Mouse (Mus musculus) hindbrain, postnatal 0 days (tissue): ENCODE results near the gene Bnip1. TPM values are rescaled to one million over a fixed set of nuclear protein-coding genes. Genes with fewer than 3 reads are reported as not detected.
A peak's percentile ranks its signal among the peaks of the same experiment; 100 is the strongest.

Source experiments
- ATAC-seq: fragments of 200-750 bp; cut with Nextera tagmentation; 2 replicates; pipeline ENCODE4 v1.8.0; 2017; ENCODE audit warnings: mild to moderate bottlenecking, moderate TSS enrichment, moderate library complexity
- DNase-seq: peaks from one replicate; pipeline ENCODE4 v3.0.0-alpha.2; 2015; ENCODE audit warnings: low spot score
- H3K27ac ChIP-seq: fragments of 300-500 bp; sonication (generic); 2 replicates; pipeline ENCODE4 v1.5.1; 2014; ENCODE audit warnings: mild to moderate bottlenecking
- H3K27me3 ChIP-seq: fragments of 300-500 bp; sonication (generic); 2 replicates; pipeline ENCODE4 v1.6.1; 2014; ENCODE audit warnings: low read length, mixed read lengths; ENCODE audit not compliant: insufficient read depth
- H3K36me3 ChIP-seq: fragments of 300-500 bp; sonication (generic); 2 replicates; pipeline ENCODE4 v1.6.1; 2014; ENCODE audit warnings: low read length, mixed read lengths; ENCODE audit not compliant: insufficient read depth
- H3K4me1 ChIP-seq: fragments of 300-500 bp; sonication (generic); 2 replicates; pipeline ENCODE4 v1.6.1; 2014; ENCODE audit warnings: antibody characterized with exemption, low read length, mixed read lengths; ENCODE audit not compliant: insufficient read depth
- H3K4me2 ChIP-seq: fragments of 300-500 bp; sonication (generic); 2 replicates; pipeline ENCODE4 v1.6.1; 2014; ENCODE audit warnings: low read depth, mild to moderate bottlenecking, low read length, moderate library complexity, mixed read lengths
- H3K4me3 ChIP-seq: fragments of 300-500 bp; sonication (generic); 2 replicates; pipeline ENCODE4 v1.5.1; 2014; ENCODE audit warnings: low read length
- H3K9ac ChIP-seq: fragments of 300-500 bp; sonication (generic); replicated peaks from 2 replicates; pipeline ENCODE4 v1.6.1; 2014; ENCODE audit warnings: mild to moderate bottlenecking, low read length, moderate library complexity, mixed read lengths
- H3K9me3 ChIP-seq: fragments of 300-500 bp; sonication (generic); 2 replicates; pipeline ENCODE4 v1.6.1; 2016; ENCODE audit warnings: low read length, mixed read lengths
- CTCF ChIP-seq: IDR thresholded peaks from 2 replicates; pipeline ENCODE4 v1.5.1; 2016; ENCODE audit warnings: antibody characterized with exemption, control low read depth, low read depth
- WGBS: fragments of 180-500 bp; shearing (Covaris S2); extraction: QIAGEN DNeasy Blood & Tissue Kit; methylation state at CpG from one replicate; pipeline ENCODE4 v1.1.7; 2014; 5-methylcytosine and 5-hydroxymethylcytosine counted together
- polyA plus RNA-seq: library from polyadenylated mRNA; unstranded; fragments of >200 nt; fragmentation: Nextera tagmentation; extraction: Ambion mirVana; gene quantifications from 2 replicates; pipeline ENCODE4 v1.2.1, GENCODE M21; 2015
- total RNA-seq: library from RNA; depleted of rRNA; stranded (reverse); fragments of >200 nt; gene quantifications from 2 replicates; pipeline ENCODE4 v1.2.3, GENCODE M21; 2014

The Bnip1 gene
- total and polyA plus RNA-seq, 2 experiments from 2014 or later: 42.1 to 45.2 TPM

DNA sequence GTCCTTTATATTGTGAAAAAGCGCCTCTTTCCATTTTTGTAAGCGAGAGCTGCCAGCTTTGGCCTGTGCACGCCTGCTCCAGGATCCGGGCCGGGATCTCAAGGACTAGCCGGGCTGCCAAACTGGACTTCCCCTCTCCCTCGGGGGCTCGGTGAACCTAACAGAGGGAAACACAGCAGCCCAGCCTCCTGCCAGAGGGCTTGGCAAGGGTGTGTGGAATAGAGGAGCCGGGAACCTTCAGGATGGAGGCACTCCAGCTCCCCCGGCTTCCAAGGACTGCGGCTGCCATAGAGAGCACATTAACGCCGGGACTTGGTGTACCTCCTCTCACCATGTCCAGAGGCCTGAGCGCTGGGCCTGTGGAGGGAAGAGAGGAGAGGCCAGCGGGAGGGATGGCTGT lies 11.2 kb downstream of the Bnip1 start:
- Histone ChIP-seq H3K27ac (no peak overlapping the region), H3K36me3 (peaks cover 54% of the 10 kb centered on the region), H3K4me1 (no peaks in the 10 kb centered on the region), H3K27me3 (no peaks in the 10 kb centered on the region), H3K4me3 (no peak overlapping the region), H3K4me2 (no peak overlapping the region), H3K9me3 (no peaks in the 10 kb centered on the region), H3K9ac (no peak overlapping the region)
- DNase-seq (no peak), ATAC-seq (no peak)
- 90% methylated on average over 15 of the region's 15 CpGs for WGBS
- TF ChIP-seq CTCF: no peak

DNA sequence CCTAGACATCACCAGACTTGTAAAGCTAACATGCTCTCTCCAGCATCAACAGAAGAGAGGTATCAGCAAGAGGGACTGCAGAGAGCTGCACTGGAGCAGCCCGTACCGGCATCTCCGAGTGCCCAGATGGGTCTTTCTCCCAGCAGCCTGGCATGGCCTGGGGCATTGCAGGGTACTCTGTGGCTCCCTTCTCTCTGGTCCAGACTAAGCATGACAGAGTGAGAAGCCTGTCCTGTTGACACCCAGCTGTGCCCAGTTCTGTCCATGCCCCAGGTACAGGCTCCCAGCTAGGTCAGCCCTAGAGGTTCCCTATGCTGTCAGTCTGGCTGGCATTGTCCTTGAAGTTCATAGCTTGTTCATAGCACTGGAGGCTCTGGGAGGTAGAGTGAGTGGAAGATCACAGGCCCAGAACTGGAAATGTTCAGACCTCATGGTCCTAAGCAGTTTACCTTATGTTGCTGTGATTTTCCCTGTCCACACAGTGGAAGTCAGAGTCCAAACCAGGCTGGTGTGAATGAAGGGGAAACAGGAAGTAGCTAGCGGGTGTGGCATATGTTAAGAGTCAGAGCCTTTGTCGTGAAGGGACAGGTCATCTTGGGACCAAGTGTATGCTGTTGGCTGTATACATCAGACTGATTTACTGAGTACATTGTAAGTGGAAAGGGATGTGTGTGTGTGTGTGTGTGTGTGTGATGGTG lies 12.4 kb downstream of the Bnip1 start:
- no peaks in the 10 kb centered on the region for H3K4me1 ChIP-seq
- WGBS: 89% methylated on average over 5 of the region's 5 CpGs
- no peak overlapping the region for H3K27ac ChIP-seq
- TF ChIP-seq CTCF: no peak
- no peak overlapping the region for H3K9ac ChIP-seq
- no peak overlapping the region for H3K4me2 ChIP-seq
- ATAC-seq: no peak
- no peaks in the 10 kb centered on the region for H3K9me3 ChIP-seq
- peaks cover 49% of the 10 kb centered on the region for H3K36me3 ChIP-seq
- H3K27me3 ChIP-seq: no peaks in the 10 kb centered on the region
- H3K4me3 ChIP-seq: no peak overlapping the region
- DNase-seq: no peak

DNA sequence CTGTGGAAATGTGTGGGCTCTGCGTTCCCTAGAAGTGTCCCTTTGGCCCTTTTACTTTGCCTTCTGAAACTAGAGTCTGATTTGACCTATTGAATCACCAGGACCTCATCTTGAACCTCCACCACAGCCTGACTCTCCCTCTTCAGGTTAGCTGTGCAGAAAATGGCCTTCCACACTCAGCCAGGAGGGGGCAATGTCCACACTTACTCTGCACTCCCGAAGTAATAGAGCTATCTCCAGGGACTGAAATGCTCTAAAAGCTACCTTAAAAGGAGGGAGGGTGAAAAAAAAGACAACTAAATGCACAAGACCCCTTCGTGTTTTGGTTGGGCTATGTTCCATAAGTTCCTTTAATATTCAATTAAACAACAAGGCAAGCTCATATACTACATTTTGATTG lies 13.9 kb downstream of the Bnip1 start:
- Histone ChIP-seq H3K4me1 (no peaks in the 10 kb centered on the region), H3K4me2 (no peak overlapping the region), H3K36me3 (peaks cover 34% of the 10 kb centered on the region), H3K9ac (no peak overlapping the region), H3K4me3 (no peak overlapping the region), H3K27me3 (no peaks in the 10 kb centered on the region), H3K27ac (no peak overlapping the region), H3K9me3 (no peaks in the 10 kb centered on the region)
- DNase-seq (peak; percentile 63), ATAC-seq (no peak)
- WGBS: 22% methylated on average over 3 of the region's 3 CpGs
- peak; percentile 80 for TF ChIP-seq CTCF

DNA sequence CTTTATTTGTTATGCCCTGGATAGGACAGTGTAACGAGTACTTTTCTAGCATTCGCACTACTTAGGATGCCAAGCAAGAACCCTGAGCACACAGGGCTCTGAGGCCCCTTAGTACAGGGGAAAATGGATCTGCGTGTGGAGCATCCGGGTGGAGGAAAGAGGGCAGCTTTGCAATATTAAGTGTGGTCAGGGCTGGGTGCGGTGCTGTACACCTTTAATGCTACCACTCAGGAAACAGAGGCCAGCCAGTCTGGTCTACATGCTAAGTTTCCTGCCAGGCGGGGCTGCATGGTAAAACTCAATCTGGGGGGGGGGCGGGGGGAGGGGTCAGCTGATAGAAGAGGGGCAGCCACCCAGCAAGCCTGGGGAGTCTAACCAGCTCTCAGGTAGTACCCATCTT lies 14.5 kb downstream of the Bnip1 start:
- ATAC-seq (no peak), DNase-seq (no peak)
- Histone ChIP-seq H3K9me3 (no peaks in the 10 kb centered on the region), H3K36me3 (peaks cover 29% of the 10 kb centered on the region), H3K9ac (no peak overlapping the region), H3K4me3 (no peak overlapping the region), H3K4me1 (no peaks in the 10 kb centered on the region), H3K4me2 (no peak overlapping the region), H3K27me3 (no peaks in the 10 kb centered on the region), H3K27ac (no peak overlapping the region)
- no peak for TF ChIP-seq CTCF
- WGBS: 82% methylated on average over 7 of the region's 7 CpGs

DNA sequence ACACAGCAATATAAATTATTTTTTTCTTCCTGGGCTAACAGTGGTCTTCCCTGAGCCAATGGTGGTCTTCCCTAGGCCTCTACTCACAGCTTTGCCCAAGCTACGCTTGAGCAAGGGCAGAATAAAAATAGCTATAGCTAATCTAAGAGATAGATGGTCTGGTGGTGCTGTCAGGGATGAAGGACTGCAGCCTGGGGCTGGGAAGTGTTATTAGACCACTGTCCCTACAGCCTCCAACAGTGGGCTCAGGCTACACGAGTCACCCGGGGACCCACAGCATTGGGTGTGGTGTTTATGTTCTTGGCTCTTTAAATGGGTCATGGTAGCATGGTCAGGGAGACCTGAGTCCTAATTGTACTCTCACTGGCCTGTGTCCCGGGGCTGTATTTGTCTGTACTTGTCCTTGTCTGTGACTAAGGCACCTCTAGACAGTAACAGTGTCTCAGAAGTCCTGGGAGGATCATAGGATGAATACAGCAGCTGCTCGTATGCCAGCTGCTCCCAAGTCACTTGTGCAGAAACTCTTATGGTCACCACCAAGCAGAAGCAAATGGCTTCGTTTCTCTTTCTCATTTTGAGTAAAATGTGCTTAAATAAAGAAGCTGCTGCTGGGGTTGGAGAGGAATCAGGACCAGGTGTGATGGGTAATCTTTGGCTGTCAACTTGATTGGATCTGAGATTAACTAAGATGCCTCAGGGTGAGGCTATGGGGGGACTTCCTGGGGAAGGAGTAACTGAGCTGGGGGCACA lies 16.7 kb downstream of the Bnip1 start:
- no peak for TF ChIP-seq CTCF
- H3K9ac ChIP-seq: no peak overlapping the region
- no peak overlapping the region for H3K27ac ChIP-seq
- H3K36me3 ChIP-seq: peaks cover 7% of the 10 kb centered on the region; the same call in 1 of the 2 replicates
- no peaks in the 10 kb centered on the region for H3K27me3 ChIP-seq
- H3K4me1 ChIP-seq: no peaks in the 10 kb centered on the region
- no peak for DNase-seq
- no peak for ATAC-seq
- H3K4me2 ChIP-seq: no peak overlapping the region
- H3K4me3 ChIP-seq: no peak overlapping the region
- no peaks in the 10 kb centered on the region for H3K9me3 ChIP-seq
- 72% methylated on average over 6 of the region's 6 CpGs for WGBS

DNA sequence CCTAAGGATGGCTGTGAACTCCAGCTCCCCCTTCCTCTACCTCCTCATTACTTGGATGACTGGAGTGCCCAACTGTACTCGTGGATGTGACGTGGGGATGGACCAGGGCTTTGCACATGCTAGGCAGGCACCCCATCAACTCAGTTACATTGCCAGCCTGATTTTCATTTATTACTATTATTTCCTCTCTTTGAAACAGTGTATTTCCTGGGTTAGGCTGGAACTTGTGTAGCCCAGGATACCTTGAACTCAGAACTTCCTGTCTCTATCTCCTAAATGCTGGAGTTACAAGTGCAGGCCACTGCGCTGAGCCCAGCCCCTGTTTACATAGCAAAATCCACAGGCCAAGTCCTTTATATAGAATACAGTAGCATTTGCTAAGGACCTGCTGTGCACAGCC lies 22.0 kb downstream of the Bnip1 start:
- DNase-seq (no peak), ATAC-seq (no peak)
- H3K27me3 ChIP-seq: no peaks in the 10 kb centered on the region
- no peaks in the 10 kb centered on the region for H3K4me1 ChIP-seq
- H3K27ac ChIP-seq: no peak overlapping the region
- 88% methylated on average over 3 of the region's 3 CpGs for WGBS
- H3K9me3 ChIP-seq: no peaks in the 10 kb centered on the region
- no peak overlapping the region for H3K9ac ChIP-seq
- no peak overlapping the region for H3K4me3 ChIP-seq
- H3K4me2 ChIP-seq: no peak overlapping the region
- no peak for TF ChIP-seq CTCF
- no peaks in the 10 kb centered on the region for H3K36me3 ChIP-seq

DNA sequence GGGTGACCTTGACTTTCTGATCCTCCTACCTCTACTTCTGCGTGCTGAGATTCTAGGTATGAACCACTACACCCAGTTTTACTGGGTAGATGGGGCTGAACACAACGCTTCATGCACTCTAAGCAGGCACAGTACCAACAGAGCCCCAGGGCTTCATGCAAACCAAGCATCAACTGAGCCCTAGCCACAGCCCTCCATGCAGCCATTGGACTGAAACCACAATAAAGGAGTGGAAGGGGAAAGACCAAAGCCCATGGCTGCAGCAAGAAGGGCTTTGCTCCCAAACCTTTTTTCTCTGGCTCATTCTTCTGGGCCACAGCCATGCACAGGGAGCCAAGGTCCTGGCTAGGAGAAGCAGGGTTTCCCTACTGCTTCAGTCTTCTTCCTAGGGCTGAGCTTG lies 31.7 kb downstream of the Bnip1 start:
- H3K36me3 ChIP-seq: no peaks in the 10 kb centered on the region
- no peak overlapping the region for H3K4me3 ChIP-seq
- no peaks in the 10 kb centered on the region for H3K27me3 ChIP-seq
- no peak for TF ChIP-seq CTCF
- H3K4me2 ChIP-seq: no peak overlapping the region
- ATAC-seq (no peak), DNase-seq (no peak)
- no peaks in the 10 kb centered on the region for H3K4me1 ChIP-seq
- H3K9ac ChIP-seq: no peak overlapping the region
- H3K27ac ChIP-seq: no peak overlapping the region
- no peaks in the 10 kb centered on the region for H3K9me3 ChIP-seq
- 79% methylated on average over 2 of the region's 2 CpGs for WGBS
